10 mouse cellular contexts compared by ENCODE assay signal in the genomic region with DNA sequence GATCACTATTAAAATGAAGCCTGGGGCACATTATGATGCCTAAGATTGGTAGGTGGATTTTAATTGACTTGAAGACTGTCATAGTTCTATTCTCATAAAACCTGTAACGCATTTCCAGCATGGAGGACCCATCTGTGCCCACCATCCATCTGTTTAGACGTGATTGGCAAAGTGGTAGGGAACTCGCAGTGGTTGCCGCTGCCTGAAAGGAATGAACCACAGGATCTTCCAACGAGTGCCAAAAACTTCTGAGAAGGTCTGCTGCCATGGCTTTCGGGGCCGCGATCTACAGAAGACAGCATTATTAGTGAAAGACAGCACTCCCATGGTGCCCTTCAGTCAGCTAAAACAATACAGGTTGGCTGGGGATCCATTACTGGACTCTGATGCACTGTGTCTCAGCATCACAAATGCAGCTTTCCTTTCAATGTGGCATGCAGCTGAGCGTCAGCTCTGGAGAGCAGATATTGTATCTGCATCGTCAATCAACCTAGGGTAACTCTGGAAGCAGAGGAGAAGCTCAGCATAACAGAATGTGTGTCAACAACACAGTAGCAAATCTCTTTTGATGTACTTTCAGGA. TPM values are rescaled to one million over a fixed set of nuclear protein-coding genes. Genes with fewer than 3 reads are reported as not detected.
DNase-seq lines count a peak whose midpoint lies in the region; ATAC-seq and TF ChIP-seq lines count a peak whose summit lies in the region.
"Had no signal": no experiment of that assay in that cellular context is flagged by ENCODE, and none has a peak within 500 bp of the region (broad histone marks: within the 10 kb centered on the region; RNA-seq: fewer than 3 reads in every experiment).

No protein-coding gene starts in this region.

- ATAC-seq in hindbrain, embryonic 13.5 days (ENCODE audit: low FRiP score) = peak; percentile 80
- ATAC-seq in megakaryocyte progenitor cell, adult 5-6 weeks (replicated peaks; ENCODE audit: poor library complexity) = no peak

- 43% methylated on average over 10 of the region's 10 CpGs for WGBS in hindbrain, embryonic 13.5 days

- DNase-seq in left cerebral cortex, postnatal 14 days (ENCODE audit: low spot score in 2 of 2) = peak; percentile 23 to 24
- DNase-seq in left cerebral cortex, adult 2 months (ENCODE audit: extremely low spot score in 1 of 2, low spot score in 2 of 2) = no peak
- peak; percentile 11 for DNase-seq in cerebellum, adult 8-10 months
- DNase-seq in layer of hippocampus, postnatal 36 days = peak; percentile 38 to 46
- no peak for DNase-seq in thymus, postnatal 4 days
- no peak for DNase-seq in kidney, postnatal 14 days
- DNase-seq: adrenal gland, postnatal 10 days; heart, postnatal 4 days had no signal

- no peak for TF ChIP-seq CTCF in left cerebral cortex, adult 2 months (IDR thresholded peaks at IDR 0.05)

- intact Hi-C loops in left cerebral cortex, postnatal 14 days (cut with DNase I) = no loop called here
- intact Hi-C loops in left cerebral cortex, adult 2 months (cut with DNase I) = no loop called here

- no peaks in the 10 kb centered on the region; the same call in 1 of the 2 replicates for H3K36me3 ChIP-seq in hindbrain, embryonic 13.5 days

- peaks cover 5% of the 10 kb centered on the region; the same call in 1 of the 2 replicates for H3K4me1 ChIP-seq in hindbrain, embryonic 13.5 days (replicated peaks)

- no peak overlapping the region for H3K4me3 ChIP-seq in left cerebral cortex, adult 2 months
- H3K4me3 ChIP-seq in hindbrain, embryonic 13.5 days = no peak overlapping the region

- no peak overlapping the region for H3K9ac ChIP-seq in hindbrain, embryonic 13.5 days

- no peaks in the 10 kb centered on the region for H3K27me3 ChIP-seq in hindbrain, embryonic 13.5 days

- no peak overlapping the region for H3K27ac ChIP-seq in left cerebral cortex, adult 2 months
- peak overlapping the region; percentile 48 for H3K27ac ChIP-seq in hindbrain, embryonic 13.5 days

- H3K9me3 ChIP-seq in hindbrain, embryonic 13.5 days = no peaks in the 10 kb centered on the region

- H3K4me2 ChIP-seq in hindbrain, embryonic 13.5 days = no peak overlapping the region

RNA-seq across cellular contexts. Expression of gene Zdhhc21, which starts 53.5 kb away (rescaled TPM):
- total RNA-seq in left cerebral cortex, postnatal 14 days (2021) = 10 to 100 TPM; 58.9 to 62.1 TPM
- total RNA-seq in left cerebral cortex, adult 2 months (2021) = 10 to 100 TPM; 63.4 to 64.4 TPM
- 14.7 and 17.1 TPM in 2 replicates for polyA plus RNA-seq in hindbrain, embryonic 13.5 days (2015; fragmentation: Nextera tagmentation; extraction: Ambion mirVana)
- 10 to 100 TPM; 41.8 to 44.7 TPM for total RNA-seq in layer of hippocampus, postnatal 36 days (2021)
- total RNA-seq in megakaryocyte progenitor cell, adult 5-6 weeks (2015) = 30.4 and 34.9 TPM in 2 replicates
- 19.9 and 21.6 TPM in 2 replicates for total RNA-seq in megakaryocyte progenitor cell, adult 5-6 weeks (2017)

Comparison
In these comparisons a context has a peak if more than half of its experiments do, and no peak if none do; other contexts are left out.
1. DNase-seq: peak in left cerebral cortex, postnatal 14 days (2 of 2), cerebellum, adult 8-10 months (single experiment) and layer of hippocampus, postnatal 36 days (2 of 2); none in left cerebral cortex, adult 2 months (0 of 2), thymus, postnatal 4 days (single experiment) and kidney, postnatal 14 days (single experiment).